ENCODE assay signal across 8 mouse cellular contexts in the genomic region with DNA sequence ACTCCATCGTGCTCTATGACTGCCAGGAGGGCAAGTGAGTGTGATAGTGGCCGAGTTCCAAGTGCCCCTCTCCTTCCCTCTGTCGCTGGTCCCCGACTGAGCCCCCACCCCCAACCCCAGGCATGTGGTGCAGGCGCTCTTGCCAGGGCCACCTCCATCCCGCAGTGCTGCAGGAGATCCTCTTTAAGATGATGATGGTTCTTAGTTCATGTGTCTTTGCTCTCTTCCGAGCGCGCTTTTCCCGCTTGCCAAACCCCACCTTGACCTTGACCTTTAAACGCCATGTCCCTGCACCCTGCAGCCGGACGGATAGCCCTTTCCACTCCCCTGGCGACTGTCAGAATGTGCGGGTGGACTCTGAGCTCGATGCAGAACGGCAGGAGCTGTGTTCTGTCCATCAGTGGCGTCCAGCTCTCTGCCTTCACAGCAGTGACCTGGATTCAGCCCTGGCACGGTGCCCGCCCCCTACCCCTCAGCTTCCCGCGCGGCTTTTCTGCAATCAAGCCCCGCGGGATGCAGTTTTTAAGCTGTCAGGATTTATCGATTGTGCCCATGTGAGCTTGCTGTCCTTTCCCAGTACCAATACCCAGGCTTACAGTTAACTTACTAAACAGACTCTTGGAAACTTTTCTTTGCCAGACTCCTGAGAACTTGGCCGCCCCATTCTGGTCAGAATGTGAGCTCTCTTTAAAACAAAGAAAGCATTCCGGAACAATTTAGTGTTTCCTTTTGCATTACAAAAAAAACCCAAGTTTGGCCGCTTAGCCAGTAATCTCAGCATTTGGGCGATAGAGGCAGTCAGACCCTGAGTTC. TPM values are rescaled to one million over a fixed set of nuclear protein-coding genes. Genes with fewer than 3 reads are reported as not detected.
DNase-seq lines count a peak whose midpoint lies in the region; ATAC-seq lines count a peak whose summit lies in the region.

No protein-coding gene starts in this region.

- H3K4me1 ChIP-seq in intestine, embryonic 14.5 days (replicated peaks; ENCODE audit: control insufficient read depth, insufficient read depth, low read length): peaks cover 32% of the 10 kb centered on the region

- H3K27me3 ChIP-seq in intestine, embryonic 14.5 days (replicated peaks; ENCODE audit: control insufficient read depth, insufficient read depth, low read length): no peaks in the 10 kb centered on the region

- H3K27ac ChIP-seq in intestine, embryonic 14.5 days (ENCODE audit: low read depth): peak overlapping the region; percentile 91

- ATAC-seq in intestine, embryonic 14.5 days (replicated peaks; ENCODE audit: low FRiP score, low TSS enrichment, low read depth): peak; percentile 51
- ATAC-seq in megakaryocyte-erythroid progenitor cell, adult 5-6 weeks (replicated peaks; ENCODE audit: low FRiP score, low TSS enrichment, poor library complexity, severe bottlenecking): peak; percentile 29

- under 1% methylated on average over 30 of the region's 30 CpGs for WGBS in intestine, embryonic 14.5 days

- peaks cover 5% of the 10 kb centered on the region for H3K36me3 ChIP-seq in intestine, embryonic 14.5 days (ENCODE audit: control insufficient read depth, insufficient read depth, low read length)

- peak; percentile 90 for DNase-seq in adrenal gland, postnatal 10 days
- peak; percentile 69 for DNase-seq in embryo, embryonic 9.5 days (ENCODE audit: extremely low spot score)
- peak; percentile 66 to 67 for DNase-seq in gastrocnemius, postnatal 36 days
- peak; percentile 83 for DNase-seq in intestine, embryonic 14.5 days (ENCODE audit: low spot score)
- peak; percentile 81 for DNase-seq in left cerebral cortex, postnatal 4 days
- peak; percentile 45 for DNase-seq in right cerebral cortex, postnatal 25 days
- no peak for DNase-seq in natural killer cell, adult 2 months (ENCODE audit: low spot score in 2 of 2)

- intact Hi-C loops in gastrocnemius, postnatal 36 days (cut with DNase I): loop anchor here (5.0 to 10.0 kb wide), 2 partner anchors 36 to 263 kb away; partner anchors contain the start of gene Acy1
- intact Hi-C loops in left cerebral cortex, postnatal 4 days (cut with DNase I): no loop called here

- H3K9me3 ChIP-seq in intestine, embryonic 14.5 days (ENCODE audit: control insufficient read depth, low read length): no peaks in the 10 kb centered on the region

- H3K9ac ChIP-seq in intestine, embryonic 14.5 days (ENCODE audit: low read length): peak overlapping the region; percentile 76

- peak overlapping the region; percentile 59 for H3K4me2 ChIP-seq in intestine, embryonic 14.5 days (ENCODE audit: low read length)

- peak overlapping the region; percentile 82 for H3K4me3 ChIP-seq in intestine, embryonic 14.5 days (ENCODE audit: low read depth, low read length)

RNA-seq across cellular contexts. Expression of gene Wdr82, which starts 0.8 kb away (rescaled TPM):
- 10 to 100 TPM; 72.1 to 87.6 TPM for total RNA-seq in adrenal gland, postnatal 10 days (2021)
- 10 to 100 TPM; 18.4 to 20.3 TPM for total RNA-seq in gastrocnemius, postnatal 36 days (2021)
- 22.9 and 23.8 TPM in 2 replicates for polyA plus RNA-seq in intestine, embryonic 14.5 days (2014; fragmentation: Nextera tagmentation; extraction: Ambion mirVana)
- 100 to 1,000 TPM; 168 to 170 TPM for total RNA-seq in left cerebral cortex, postnatal 4 days (2021)
- 65.2 and 70.8 TPM in 2 replicates for total RNA-seq in megakaryocyte-erythroid progenitor cell, adult 5-6 weeks (2014; fragmentation: Nextera tagmentation)
- total RNA-seq in megakaryocyte-erythroid progenitor cell, adult 5-6 weeks (2017): 88.0 and 89.2 TPM in 2 replicates

RNA-seq across cellular contexts. Expression of gene Glyctk, which starts 13.6 kb away (rescaled TPM):
- total RNA-seq in adrenal gland, postnatal 10 days (2021): 10 to 100 TPM; 15.7 to 23.2 TPM
- total RNA-seq in gastrocnemius, postnatal 36 days (2021): 1 to 10 TPM in 1 of 2 experiments, under 1 TPM in 1; 0.76 to 1.2 TPM
- polyA plus RNA-seq in intestine, embryonic 14.5 days (2014; fragmentation: Nextera tagmentation; extraction: Ambion mirVana): 1.7 TPM in 2 replicates
- 1 to 10 TPM; 2.7 to 3.5 TPM for total RNA-seq in left cerebral cortex, postnatal 4 days (2021)
- 0.90 and 1.6 TPM in 2 replicates for total RNA-seq in megakaryocyte-erythroid progenitor cell, adult 5-6 weeks (2014; fragmentation: Nextera tagmentation)
- total RNA-seq in megakaryocyte-erythroid progenitor cell, adult 5-6 weeks (2017): 1.5 and 3.0 TPM in 2 replicates

RNA-seq across cellular contexts. Expression of gene Ppm1m, which starts 28.0 kb away (rescaled TPM):
- total RNA-seq in adrenal gland, postnatal 10 days (2021): 100 to 1,000 TPM; 119 to 129 TPM
- 1 to 10 TPM; 3.0 to 3.3 TPM for total RNA-seq in gastrocnemius, postnatal 36 days (2021)
- polyA plus RNA-seq in intestine, embryonic 14.5 days (2014; fragmentation: Nextera tagmentation; extraction: Ambion mirVana): 31.2 and 33.6 TPM in 2 replicates
- total RNA-seq in left cerebral cortex, postnatal 4 days (2021): 10 to 100 TPM; 16.1 to 18.7 TPM
- total RNA-seq in megakaryocyte-erythroid progenitor cell, adult 5-6 weeks (2014; fragmentation: Nextera tagmentation): 15.4 and 21.4 TPM in 2 replicates
- 3.5 and 6.8 TPM in 2 replicates for total RNA-seq in megakaryocyte-erythroid progenitor cell, adult 5-6 weeks (2017)

RNA-seq across cellular contexts. Expression of gene Twf2, which starts 31.4 kb away (rescaled TPM):
- total RNA-seq in adrenal gland, postnatal 10 days (2021): 10 to 100 TPM; 38.5 to 58.6 TPM
- total RNA-seq in gastrocnemius, postnatal 36 days (2021): 100 to 1,000 TPM; 113 to 156 TPM
- polyA plus RNA-seq in intestine, embryonic 14.5 days (2014; fragmentation: Nextera tagmentation; extraction: Ambion mirVana): 56.4 and 59.5 TPM in 2 replicates
- total RNA-seq in left cerebral cortex, postnatal 4 days (2021): 10 to 100 TPM; 34.4 to 38.2 TPM
- total RNA-seq in megakaryocyte-erythroid progenitor cell, adult 5-6 weeks (2014; fragmentation: Nextera tagmentation): 11.4 and 15.5 TPM in 2 replicates
- 13.7 and 19.8 TPM in 2 replicates for total RNA-seq in megakaryocyte-erythroid progenitor cell, adult 5-6 weeks (2017)

RNA-seq across cellular contexts. Expression of gene Tlr9, which starts 50.8 kb away (rescaled TPM):
- 1 to 10 TPM; 1.2 to 1.5 TPM for total RNA-seq in adrenal gland, postnatal 10 days (2021)
- total RNA-seq in gastrocnemius, postnatal 36 days (2021): under 1 TPM; 0.25 to 0.31 TPM
- 0.08 TPM in 1 of 2 replicates, not detected in the other for polyA plus RNA-seq in intestine, embryonic 14.5 days (2014; fragmentation: Nextera tagmentation; extraction: Ambion mirVana)
- under 1 TPM; 0.46 to 0.48 TPM for total RNA-seq in left cerebral cortex, postnatal 4 days (2021)
- not detected in 2 replicates for total RNA-seq in megakaryocyte-erythroid progenitor cell, adult 5-6 weeks (2014; fragmentation: Nextera tagmentation)
- total RNA-seq in megakaryocyte-erythroid progenitor cell, adult 5-6 weeks (2017): not detected in 2 replicates

Comparison
In these comparisons a context has a peak if more than half of its experiments do, and no peak if none do; other contexts are left out.
1. DNase-seq: peak in adrenal gland, postnatal 10 days (single experiment), embryo, embryonic 9.5 days (single experiment), gastrocnemius, postnatal 36 days (2 of 2), intestine, embryonic 14.5 days (single experiment), left cerebral cortex, postnatal 4 days (single experiment) and right cerebral cortex, postnatal 25 days (single experiment); none in natural killer cell, adult 2 months (0 of 2).
2. RNA of gene Ppm1m, which starts 28.0 kb away (total RNA-seq): 119 to 129 TPM in adrenal gland, postnatal 10 days; 3.5 to 21.4 TPM in megakaryocyte-erythroid progenitor cell, adult 5-6 weeks, 16.1 to 18.7 TPM in left cerebral cortex, postnatal 4 days and 3.0 to 3.3 TPM in gastrocnemius, postnatal 36 days; every median in the first group is over 4 times any median in the second.